Mouse (Mus musculus): ENCODE data around the gene Pex14. TPM values are rescaled to one million over a fixed set of nuclear protein-coding genes. Genes with fewer than 3 reads are reported as not detected.

Pex14 gene
- polyA plus RNA-seq, 1 experiment from 2014 or later = 48.9 TPM

DNA sequence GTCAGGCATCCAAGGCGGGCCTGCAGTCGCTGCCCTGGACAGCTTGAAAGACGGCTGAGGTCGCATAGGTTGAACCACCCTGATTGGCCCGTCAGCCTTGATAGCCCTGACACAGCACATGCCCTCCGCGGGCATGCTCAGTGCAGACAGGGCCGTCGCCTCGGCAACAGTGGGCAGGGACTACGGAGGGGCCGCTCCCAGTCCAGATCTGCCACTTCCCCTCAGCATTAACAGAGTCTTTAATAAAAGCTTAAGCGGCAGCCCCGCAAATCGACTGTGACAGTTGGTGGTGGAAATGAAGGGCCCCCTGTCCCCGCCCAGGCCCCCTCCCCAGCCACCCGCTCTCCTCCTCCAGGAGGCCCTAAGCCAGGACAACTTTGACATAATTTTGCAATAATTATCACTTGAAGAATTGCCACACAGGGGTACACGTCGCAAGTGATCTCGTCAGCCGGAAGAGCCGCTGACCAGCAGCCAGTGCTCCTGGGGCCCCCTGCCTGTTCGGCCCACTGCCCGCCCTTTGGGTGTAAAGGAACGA lies 158.9 kb downstream of the Pex14 start:
- ATAC-seq = peak; percentile 86
- no peak overlapping the region; the same call in 1 of the 2 replicates for H3K27ac ChIP-seq (ENCODE audit: low read depth, low read length)
- H3K4me3 ChIP-seq (ENCODE audit: low read depth, low read length) = peak overlapping the region; percentile 17; the same call in 1 of the 2 replicates
- peaks cover 32% of the 10 kb centered on the region for H3K36me3 ChIP-seq (ENCODE audit: control insufficient read depth, insufficient read depth)
- H3K27me3 ChIP-seq (replicated peaks; ENCODE audit: control insufficient read depth, insufficient read depth, low read length) = no peaks in the 10 kb centered on the region
- no peaks in the 10 kb centered on the region for H3K9me3 ChIP-seq (ENCODE audit: control insufficient read depth)
- no peak for TF ChIP-seq CTCF (IDR thresholded peaks at IDR 0.05; ENCODE audit: low read depth)
- peaks cover 8% of the 10 kb centered on the region for H3K4me1 ChIP-seq (replicated peaks; ENCODE audit: control insufficient read depth, insufficient read depth, low read length)
- 8% methylated on average over 25 of the region's 25 CpGs for WGBS
- H3K4me2 ChIP-seq (replicated peaks; ENCODE audit: low read depth) = peak overlapping the region; percentile 65
- H3K9ac ChIP-seq (ENCODE audit: low read depth, low read length) = no peak overlapping the region

DNA sequence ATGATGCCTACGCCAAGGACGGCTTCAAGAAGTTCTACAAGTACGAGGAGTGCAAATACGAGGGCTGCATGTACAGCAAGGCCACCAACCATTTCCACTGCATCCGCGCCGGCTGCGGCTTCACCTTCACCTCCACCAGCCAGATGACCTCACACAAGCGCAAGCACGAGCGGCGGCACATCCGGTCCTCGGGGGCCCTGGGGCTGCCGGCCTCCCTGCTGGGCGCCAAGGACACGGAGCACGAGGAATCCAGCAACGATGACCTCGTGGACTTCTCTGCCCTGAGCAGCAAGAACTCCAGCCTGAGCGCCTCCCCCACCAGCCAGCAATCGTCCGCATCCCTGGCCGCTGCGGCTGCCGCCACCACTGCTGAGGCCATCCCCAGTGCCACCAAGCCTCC lies 161.1 kb downstream of the Pex14 start:
- H3K27me3 ChIP-seq (replicated peaks; ENCODE audit: control insufficient read depth, insufficient read depth, low read length) = no peaks in the 10 kb centered on the region
- H3K4me2 ChIP-seq (replicated peaks; ENCODE audit: low read depth) = no peak overlapping the region
- no peak overlapping the region for H3K27ac ChIP-seq (ENCODE audit: low read depth, low read length)
- no peaks in the 10 kb centered on the region for H3K9me3 ChIP-seq (ENCODE audit: control insufficient read depth)
- no peak for TF ChIP-seq CTCF (IDR thresholded peaks at IDR 0.05; ENCODE audit: low read depth)
- peaks cover 36% of the 10 kb centered on the region; the same call in 1 of the 2 replicates for H3K36me3 ChIP-seq (ENCODE audit: control insufficient read depth, insufficient read depth)
- H3K4me1 ChIP-seq (replicated peaks; ENCODE audit: control insufficient read depth, insufficient read depth, low read length) = peaks cover 8% of the 10 kb centered on the region
- WGBS = 91% methylated on average over 26 of the region's 26 CpGs
- ATAC-seq = no peak
- H3K9ac ChIP-seq (ENCODE audit: low read depth, low read length) = no peak overlapping the region
- H3K4me3 ChIP-seq (ENCODE audit: low read depth, low read length) = no peak overlapping the region

DNA sequence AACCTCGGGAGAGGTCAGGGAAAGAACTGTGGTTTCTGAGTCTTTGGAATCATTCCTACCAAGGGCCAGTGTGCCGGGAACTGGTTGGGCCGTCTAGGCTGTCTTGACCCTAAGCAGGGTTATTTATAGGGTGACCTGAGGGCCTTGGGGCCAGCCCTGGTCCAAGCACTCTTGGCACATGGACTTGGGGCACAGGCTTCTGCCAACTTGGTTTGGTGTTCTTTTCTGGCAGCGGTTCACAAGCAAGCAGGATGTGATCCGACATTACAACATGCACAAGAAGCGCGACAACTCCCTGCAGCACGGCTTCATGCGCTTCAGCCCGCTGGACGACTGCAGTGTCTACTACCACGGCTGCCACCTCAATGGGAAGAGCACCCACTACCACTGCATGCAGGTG lies 162.9 kb downstream of the Pex14 start:
- no peaks in the 10 kb centered on the region for H3K9me3 ChIP-seq (ENCODE audit: control insufficient read depth)
- H3K4me2 ChIP-seq (replicated peaks; ENCODE audit: low read depth) = no peak overlapping the region
- TF ChIP-seq CTCF (IDR thresholded peaks at IDR 0.05; ENCODE audit: low read depth) = no peak
- whole genome bisulfite sequencing = 81% methylated on average over 12 of the region's 12 CpGs
- no peak overlapping the region for H3K4me3 ChIP-seq (ENCODE audit: low read depth, low read length)
- H3K27me3 ChIP-seq (replicated peaks; ENCODE audit: control insufficient read depth, insufficient read depth, low read length) = no peaks in the 10 kb centered on the region
- H3K36me3 ChIP-seq (ENCODE audit: control insufficient read depth, insufficient read depth) = peaks cover 46% of the 10 kb centered on the region; the same call in 1 of the 2 replicates
- H3K4me1 ChIP-seq (replicated peaks; ENCODE audit: control insufficient read depth, insufficient read depth, low read length) = peaks cover 8% of the 10 kb centered on the region
- ATAC-seq = no peak
- H3K27ac ChIP-seq (ENCODE audit: low read depth, low read length) = no peak overlapping the region
- H3K9ac ChIP-seq (ENCODE audit: low read depth, low read length) = no peak overlapping the region

GRCm38 (mm10) chr4:148936111-148936510 lies 163.6 kb downstream of the Pex14 start:
- H3K9me3 ChIP-seq (ENCODE audit: control insufficient read depth) = no peaks in the 10 kb centered on the region
- H3K4me3 ChIP-seq (ENCODE audit: low read depth, low read length) = no peak overlapping the region
- H3K36me3 ChIP-seq (ENCODE audit: control insufficient read depth, insufficient read depth) = peaks cover 46% of the 10 kb centered on the region; the same call in 1 of the 2 replicates
- no peak overlapping the region for H3K27ac ChIP-seq (ENCODE audit: low read depth, low read length)
- TF ChIP-seq CTCF (IDR thresholded peaks at IDR 0.05; ENCODE audit: low read depth) = no peak
- 80% methylated on average over 12 of the region's 12 CpGs for WGBS
- H3K4me2 ChIP-seq (replicated peaks; ENCODE audit: low read depth) = no peak overlapping the region
- no peaks in the 10 kb centered on the region for H3K27me3 ChIP-seq (replicated peaks; ENCODE audit: control insufficient read depth, insufficient read depth, low read length)
- H3K4me1 ChIP-seq (replicated peaks; ENCODE audit: control insufficient read depth, insufficient read depth, low read length) = peaks cover 6% of the 10 kb centered on the region
- no peak overlapping the region for H3K9ac ChIP-seq (ENCODE audit: low read depth, low read length)
- ATAC-seq = no peak

DNA sequence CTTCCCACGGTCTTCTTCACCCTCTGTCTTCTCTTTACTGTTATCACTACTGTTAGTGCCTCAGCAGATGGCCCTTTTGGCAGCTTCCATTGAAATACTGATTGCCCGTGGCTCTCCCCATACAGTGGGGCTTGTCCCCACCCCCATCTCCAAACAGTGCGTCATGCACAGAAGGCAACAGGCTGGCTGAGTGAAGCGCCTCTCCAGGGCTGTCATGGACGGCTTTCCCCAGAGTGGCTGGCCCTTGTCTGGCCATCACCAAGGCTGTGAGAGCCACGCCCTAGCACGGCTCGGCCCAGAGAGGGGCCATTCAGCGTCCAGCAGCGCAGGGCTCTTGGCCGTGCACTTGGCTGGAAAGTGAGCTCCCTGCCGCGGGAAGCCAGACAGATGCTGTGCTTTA lies 164.5 kb downstream of the Pex14 start:
- Histone ChIP-seq H3K4me3 (ENCODE audit: low read depth, low read length) (no peak overlapping the region), H3K4me1 (replicated peaks; ENCODE audit: control insufficient read depth, insufficient read depth, low read length) (no peaks in the 10 kb centered on the region), H3K27ac (ENCODE audit: low read depth, low read length) (peak overlapping the region; percentile 21; the same call in 1 of the 2 replicates), H3K4me2 (replicated peaks; ENCODE audit: low read depth) (no peak overlapping the region), H3K9ac (ENCODE audit: low read depth, low read length) (no peak overlapping the region), H3K9me3 (ENCODE audit: control insufficient read depth) (no peaks in the 10 kb centered on the region), H3K27me3 (replicated peaks; ENCODE audit: control insufficient read depth, insufficient read depth, low read length) (no peaks in the 10 kb centered on the region), H3K36me3 (ENCODE audit: control insufficient read depth, insufficient read depth) (peaks cover 47% of the 10 kb centered on the region; the same call in 1 of the 2 replicates)
- 25% methylated on average over 13 of the region's 13 CpGs for WGBS
- TF ChIP-seq CTCF (IDR thresholded peaks at IDR 0.05; ENCODE audit: low read depth) = no peak
- no peak for ATAC-seq

DNA sequence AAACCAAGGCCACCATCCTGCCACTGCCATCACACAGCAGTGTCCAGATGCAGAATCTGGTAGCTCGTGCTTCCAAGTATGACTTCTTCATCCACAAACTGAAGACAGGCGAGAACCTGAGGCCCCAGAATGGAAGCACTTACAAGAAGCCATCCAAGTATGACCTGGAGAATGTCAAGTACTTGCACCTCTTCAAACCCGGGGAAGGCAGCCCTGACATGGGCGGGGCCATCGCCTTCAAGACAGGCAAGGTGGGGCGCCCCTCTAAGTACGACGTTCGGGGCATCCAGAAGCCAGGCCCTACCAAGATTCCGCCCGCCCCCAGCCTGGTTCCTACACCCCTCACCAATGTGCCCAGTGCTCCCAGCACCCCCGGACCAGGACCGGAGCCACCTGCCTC lies 166.6 kb downstream of the Pex14 start:
- TF ChIP-seq CTCF (IDR thresholded peaks at IDR 0.05; ENCODE audit: low read depth) = no peak
- 76% methylated on average over 13 of the region's 13 CpGs for WGBS
- Histone ChIP-seq H3K4me2 (replicated peaks; ENCODE audit: low read depth) (no peak overlapping the region), H3K36me3 (ENCODE audit: control insufficient read depth, insufficient read depth) (peaks cover 43% of the 10 kb centered on the region; the same call in 1 of the 2 replicates), H3K27me3 (replicated peaks; ENCODE audit: control insufficient read depth, insufficient read depth, low read length) (no peaks in the 10 kb centered on the region), H3K9ac (ENCODE audit: low read depth, low read length) (no peak overlapping the region), H3K4me1 (replicated peaks; ENCODE audit: control insufficient read depth, insufficient read depth, low read length) (no peaks in the 10 kb centered on the region), H3K4me3 (ENCODE audit: low read depth, low read length) (no peak overlapping the region), H3K9me3 (ENCODE audit: control insufficient read depth) (no peaks in the 10 kb centered on the region), H3K27ac (ENCODE audit: low read depth, low read length) (no peak overlapping the region)
- no peak for ATAC-seq
